Comparison of ENCODE assay signal across 9 mouse cellular contexts in genomic region chr10:20031936-20032335, GRCm38 (mm10).
DNase-seq lines count a peak whose midpoint lies in the region; ATAC-seq and TF ChIP-seq lines count a peak whose summit lies in the region.
"Had no signal": no experiment of that assay in that cellular context is flagged by ENCODE, and none has a peak within 500 bp of the region (broad histone marks: within the 10 kb centered on the region; RNA-seq: fewer than 3 reads in every experiment).

No protein-coding gene starts in this region.

- H3K27me3 ChIP-seq in kidney, embryonic 16.5 days (ENCODE audit: insufficient read depth, low read length): no peaks in the 10 kb centered on the region
- H3K27me3 ChIP-seq in stomach, embryonic 16.5 days (ENCODE audit: control insufficient read depth, insufficient read depth, low read length): no peaks in the 10 kb centered on the region
- H3K27me3 ChIP-seq in intestine, postnatal 0 days (replicated peaks; ENCODE audit: control insufficient read depth, insufficient read depth, low read length): no peaks in the 10 kb centered on the region
- no peaks in the 10 kb centered on the region for H3K27me3 ChIP-seq in liver, embryonic 11.5 days (replicated peaks; ENCODE audit: control insufficient read depth, insufficient read depth, low read length)
- H3K27me3 ChIP-seq: CH12.LX had no signal

- TF ChIP-seq CTCF in intestine, postnatal 0 days (IDR thresholded peaks at IDR 0.05; ENCODE audit: low read depth): no peak

- peak; percentile 90 for DNase-seq in kidney, adult 18-20 months
- peak; percentile 74 for DNase-seq in adrenal gland, postnatal 14 days
- DNase-seq in gastrocnemius, postnatal 36 days: peak; percentile 37 to 38
- DNase-seq in kidney, postnatal 4 days: peak; percentile 71 to 82
- DNase-seq in liver, embryonic 11.5 days (ENCODE audit: low spot score): no peak

- no peak overlapping the region for H3K4me3 ChIP-seq in kidney, embryonic 16.5 days (ENCODE audit: low read length)
- no peak overlapping the region for H3K4me3 ChIP-seq in stomach, embryonic 16.5 days (replicated peaks; ENCODE audit: low read length)
- H3K4me3 ChIP-seq in intestine, postnatal 0 days (ENCODE audit: low read depth, low read length): no peak overlapping the region
- no peak overlapping the region for H3K4me3 ChIP-seq in liver, embryonic 11.5 days (ENCODE audit: low read depth, low read length)

- no peak overlapping the region for H3K4me2 ChIP-seq in kidney, embryonic 16.5 days (replicated peaks; ENCODE audit: low read depth, low read length)
- H3K4me2 ChIP-seq in stomach, embryonic 16.5 days (ENCODE audit: low read depth, low read length): no peak overlapping the region
- no peak overlapping the region for H3K4me2 ChIP-seq in intestine, postnatal 0 days (replicated peaks; ENCODE audit: low read depth)
- no peak overlapping the region for H3K4me2 ChIP-seq in liver, embryonic 11.5 days

- no peaks in the 10 kb centered on the region for H3K9me3 ChIP-seq in kidney, embryonic 16.5 days (ENCODE audit: low read length)
- H3K9me3 ChIP-seq in stomach, embryonic 16.5 days (replicated peaks; ENCODE audit: control insufficient read depth, low read length): no peaks in the 10 kb centered on the region
- no peaks in the 10 kb centered on the region for H3K9me3 ChIP-seq in intestine, postnatal 0 days (ENCODE audit: control insufficient read depth)
- H3K9me3 ChIP-seq in liver, embryonic 11.5 days (ENCODE audit: control insufficient read depth, low read length): no peaks in the 10 kb centered on the region

- no peak overlapping the region for H3K27ac ChIP-seq in kidney, embryonic 16.5 days (ENCODE audit: low read length)
- H3K27ac ChIP-seq in stomach, embryonic 16.5 days (ENCODE audit: low read length): no peak overlapping the region
- H3K27ac ChIP-seq in intestine, postnatal 0 days (ENCODE audit: low read depth, low read length): no peak overlapping the region
- no peak overlapping the region for H3K27ac ChIP-seq in liver, embryonic 11.5 days (ENCODE audit: low read depth, low read length)

- no peak for ATAC-seq in kidney, embryonic 16.5 days (ENCODE audit: low FRiP score, low TSS enrichment)
- ATAC-seq in stomach, embryonic 16.5 days (ENCODE audit: insufficient read depth, low FRiP score): 0 out of 2 replicates have a peak, but pooled peaks have one; percentile 29
- ATAC-seq in intestine, postnatal 0 days: no peak
- ATAC-seq in liver, embryonic 11.5 days (replicated peaks; ENCODE audit: low FRiP score): no peak

- H3K9ac ChIP-seq in kidney, embryonic 16.5 days (replicated peaks; ENCODE audit: low read length): no peak overlapping the region
- no peak overlapping the region for H3K9ac ChIP-seq in stomach, embryonic 16.5 days (ENCODE audit: low read length)
- H3K9ac ChIP-seq in intestine, postnatal 0 days (ENCODE audit: low read depth, low read length): no peak overlapping the region
- no peak overlapping the region for H3K9ac ChIP-seq in liver, embryonic 11.5 days (ENCODE audit: low read depth, low read length)

- H3K4me1 ChIP-seq in kidney, embryonic 16.5 days (ENCODE audit: insufficient read depth, low read length): no peaks in the 10 kb centered on the region
- H3K4me1 ChIP-seq in stomach, embryonic 16.5 days (ENCODE audit: control insufficient read depth, insufficient read depth, low read length): no peaks in the 10 kb centered on the region
- no peaks in the 10 kb centered on the region for H3K4me1 ChIP-seq in intestine, postnatal 0 days (replicated peaks; ENCODE audit: control insufficient read depth, insufficient read depth, low read length)
- no peaks in the 10 kb centered on the region for H3K4me1 ChIP-seq in liver, embryonic 11.5 days (replicated peaks; ENCODE audit: control insufficient read depth, insufficient read depth, low read length)

- 0 out of 2 replicates have a peak, but pooled peaks cover 3% of the 10 kb centered on the region for H3K36me3 ChIP-seq in kidney, embryonic 16.5 days (ENCODE audit: insufficient read depth, low read length)
- H3K36me3 ChIP-seq in stomach, embryonic 16.5 days (ENCODE audit: control insufficient read depth, insufficient read depth, low read length): no peaks in the 10 kb centered on the region
- no peaks in the 10 kb centered on the region for H3K36me3 ChIP-seq in intestine, postnatal 0 days (ENCODE audit: control insufficient read depth, insufficient read depth)
- H3K36me3 ChIP-seq in liver, embryonic 11.5 days (ENCODE audit: control insufficient read depth, insufficient read depth, low read length): no peaks in the 10 kb centered on the region

- intact Hi-C loops in gastrocnemius, postnatal 36 days (cut with DNase I): no loop called here

- 82% methylated on average over 2 of the region's 2 CpGs for whole genome bisulfite sequencing in kidney, embryonic 16.5 days
- WGBS in stomach, embryonic 16.5 days: 62% methylated on average over 2 of the region's 2 CpGs
- 90% methylated on average over 2 of the region's 2 CpGs for whole genome bisulfite sequencing in intestine, postnatal 0 days
- 77% methylated on average over 2 of the region's 2 CpGs for WGBS in liver, embryonic 11.5 days
